7 mouse cellular contexts compared by ENCODE assay signal in genomic region chr10:75486086-75486979, GRCm38 (mm10). TPM values are rescaled to one million over a fixed set of nuclear protein-coding genes. Genes with fewer than 3 reads are reported as not detected.
A peak's percentile ranks its signal among the peaks of the same experiment; 100 is the strongest.
DNase-seq lines count a peak whose midpoint lies in the region; ATAC-seq lines count a peak whose summit lies in the region.

No protein-coding gene starts in this region.

- H3K27me3 ChIP-seq in midbrain, embryonic 13.5 days, result no peaks in the 10 kb centered on the region

- H3K9ac ChIP-seq in midbrain, embryonic 13.5 days (replicated peaks), result no peak overlapping the region

- WGBS in midbrain, embryonic 13.5 days, result 48% methylated on average over 9 of the region's 9 CpGs

- H3K4me2 ChIP-seq in midbrain, embryonic 13.5 days (replicated peaks), result no peak overlapping the region

- H3K9me3 ChIP-seq in midbrain, embryonic 13.5 days, result no peaks in the 10 kb centered on the region

- peak; percentile 81 for DNase-seq in ZHBTc4 (ENCODE audit: low read depth, low spot score)
- peak; percentile 68 for DNase-seq in cerebellum, adult 9-10 months
- peak; percentile 47 to 92 for DNase-seq in frontal cortex, adult 2 months (ENCODE audit: extremely low spot score in 1 of 2, low spot score in 1 of 2)
- DNase-seq in induced T-regulatory cell, adult 2 months (ENCODE audit: low read depth), result peak; percentile 87
- peak; percentile 79 to 88 for DNase-seq in left cerebral cortex, adult 18-20 months (ENCODE audit: low spot score in 2 of 2)
- peak; percentile 49 to 81 for DNase-seq in spleen, adult 18-20 months

- H3K4me3 ChIP-seq in midbrain, embryonic 13.5 days (replicated peaks), result no peak overlapping the region

- H3K4me1 ChIP-seq in midbrain, embryonic 13.5 days (replicated peaks), result no peaks in the 10 kb centered on the region

- no peak overlapping the region for H3K27ac ChIP-seq in midbrain, embryonic 13.5 days

- ATAC-seq in midbrain, embryonic 13.5 days, result peak; percentile 63; the same call in 1 of the 2 replicates

- H3K36me3 ChIP-seq in midbrain, embryonic 13.5 days, result no peaks in the 10 kb centered on the region

RNA-seq across cellular contexts. Expression of gene Snrpd3, which starts 31.0 kb away (rescaled TPM):
- 33.8 and 34.6 TPM in 2 replicates for polyA plus RNA-seq in frontal cortex, adult 2 months (2012; rRNA removed)
- total RNA-seq in left cerebral cortex, adult 18-20 months (2021), result 10 to 100 TPM; 66.6 TPM
- 167 and 178 TPM in 2 replicates for polyA plus RNA-seq in midbrain, embryonic 13.5 days (2015; fragmentation: Nextera tagmentation; extraction: Ambion mirVana)

RNA-seq across cellular contexts. Expression of gene Gucd1, which starts 31.4 kb away (rescaled TPM):
- polyA plus RNA-seq in frontal cortex, adult 2 months (2012; rRNA removed), result 15.9 and 17.2 TPM in 2 replicates
- 10 to 100 TPM; 15.3 to 15.9 TPM for total RNA-seq in left cerebral cortex, adult 18-20 months (2021)
- polyA plus RNA-seq in midbrain, embryonic 13.5 days (2015; fragmentation: Nextera tagmentation; extraction: Ambion mirVana), result 23.7 and 27.3 TPM in 2 replicates
